In genomic region chr1:64445919-64446318, GRCm38 (mm10) we compare ENCODE assay signal across 8 mouse cellular contexts.
A peak's percentile ranks its signal among the peaks of the same experiment; 100 is the strongest.
DNase-seq lines count a peak whose midpoint lies in the region; ATAC-seq lines count a peak whose summit lies in the region.

No protein-coding gene starts in this region.

- no peak overlapping the region for H3K9ac ChIP-seq in forebrain, embryonic 11.5 days (ENCODE audit: low read length)
- H3K9ac ChIP-seq in heart, embryonic 15.5 days: no peak overlapping the region
- no peak overlapping the region for H3K9ac ChIP-seq in liver, embryonic 12.5 days
- no peak overlapping the region for H3K9ac ChIP-seq in neural tube, embryonic 12.5 days

- H3K9me3 ChIP-seq in forebrain, embryonic 11.5 days (ENCODE audit: control insufficient read depth, low read length): no peaks in the 10 kb centered on the region
- H3K9me3 ChIP-seq in heart, embryonic 15.5 days (replicated peaks): no peaks in the 10 kb centered on the region
- H3K9me3 ChIP-seq in liver, embryonic 12.5 days (replicated peaks): no peaks in the 10 kb centered on the region
- H3K9me3 ChIP-seq in neural tube, embryonic 12.5 days: no peaks in the 10 kb centered on the region

- ATAC-seq in forebrain, embryonic 11.5 days (replicated peaks; ENCODE audit: low FRiP score): peak; percentile 92
- ATAC-seq in heart, embryonic 15.5 days (replicated peaks; ENCODE audit: insufficient number of reproducible peaks, insufficient read depth, low FRiP score, low read depth): peak; percentile 81
- no peak for ATAC-seq in liver, embryonic 12.5 days
- ATAC-seq in neural tube, embryonic 12.5 days (ENCODE audit: low FRiP score, low read depth): peak; percentile 91

- H3K4me3 ChIP-seq in forebrain, embryonic 11.5 days (ENCODE audit: low read depth, low read length): no peak overlapping the region
- H3K4me3 ChIP-seq in heart, embryonic 15.5 days: no peak overlapping the region
- H3K4me3 ChIP-seq in liver, embryonic 12.5 days: no peak overlapping the region
- H3K4me3 ChIP-seq in neural tube, embryonic 12.5 days: no peak overlapping the region

- peak; percentile 54 to 55 for DNase-seq in B cell, adult 2 months
- peak; percentile 97 for DNase-seq in brain, adult 2 months (ENCODE audit: low read depth, low spot score)
- peak; percentile 91 for DNase-seq in forebrain, embryonic 11.5 days (ENCODE audit: low spot score)
- DNase-seq in kidney, postnatal 25 days: peak; percentile 81 to 82
- DNase-seq in telencephalon, adult 2 months (ENCODE audit: low read depth, low spot score): peak; percentile 86

- no peaks in the 10 kb centered on the region; the same call in 1 of the 2 replicates for H3K27me3 ChIP-seq in forebrain, embryonic 11.5 days (ENCODE audit: control insufficient read depth, insufficient read depth, low read length)
- H3K27me3 ChIP-seq in heart, embryonic 15.5 days: peaks cover 5% of the 10 kb centered on the region; the same call in 1 of the 2 replicates
- H3K27me3 ChIP-seq in liver, embryonic 12.5 days (replicated peaks): no peaks in the 10 kb centered on the region
- H3K27me3 ChIP-seq in neural tube, embryonic 12.5 days (replicated peaks): no peaks in the 10 kb centered on the region

- peak overlapping the region; percentile 32; the same call in 1 of the 2 replicates for H3K4me2 ChIP-seq in forebrain, embryonic 11.5 days (ENCODE audit: low read depth, low read length, severe bottlenecking)
- H3K4me2 ChIP-seq in heart, embryonic 15.5 days: peak overlapping the region; percentile 41; the same call in 1 of the 2 replicates
- peak overlapping the region; percentile 19; the same call in 1 of the 2 replicates for H3K4me2 ChIP-seq in liver, embryonic 12.5 days
- H3K4me2 ChIP-seq in neural tube, embryonic 12.5 days (replicated peaks): peak overlapping the region; percentile 31

- 3% methylated on average over 13 of the region's 13 CpGs for WGBS in forebrain, embryonic 11.5 days
- WGBS in heart, embryonic 15.5 days: 11% methylated on average over 13 of the region's 13 CpGs
- 12% methylated on average over 13 of the region's 13 CpGs for WGBS in liver, embryonic 12.5 days (ENCODE audit: insufficient replicate concordance)
- WGBS in neural tube, embryonic 12.5 days: under 1% methylated on average over 13 of the region's 13 CpGs

- H3K36me3 ChIP-seq in forebrain, embryonic 11.5 days (ENCODE audit: control insufficient read depth, insufficient read depth, low read length): no peaks in the 10 kb centered on the region
- H3K36me3 ChIP-seq in heart, embryonic 15.5 days: no peaks in the 10 kb centered on the region
- H3K36me3 ChIP-seq in liver, embryonic 12.5 days: no peaks in the 10 kb centered on the region
- no peaks in the 10 kb centered on the region for H3K36me3 ChIP-seq in neural tube, embryonic 12.5 days

- peaks cover 6% of the 10 kb centered on the region; the same call in 1 of the 2 replicates for H3K4me1 ChIP-seq in forebrain, embryonic 11.5 days (replicated peaks; ENCODE audit: control insufficient read depth, insufficient read depth, low read length)
- H3K4me1 ChIP-seq in heart, embryonic 15.5 days (replicated peaks): peaks cover 3% of the 10 kb centered on the region; the same call in 1 of the 2 replicates
- no peaks in the 10 kb centered on the region for H3K4me1 ChIP-seq in liver, embryonic 12.5 days
- peaks cover 22% of the 10 kb centered on the region for H3K4me1 ChIP-seq in neural tube, embryonic 12.5 days

- H3K27ac ChIP-seq in forebrain, embryonic 11.5 days (ENCODE audit: low read depth, low read length): no peak overlapping the region
- no peak overlapping the region for H3K27ac ChIP-seq in heart, embryonic 15.5 days
- no peak overlapping the region for H3K27ac ChIP-seq in liver, embryonic 12.5 days
- H3K27ac ChIP-seq in neural tube, embryonic 12.5 days: no peak overlapping the region
